Mouse (Mus musculus): Measurements from ENCODE around the gene Msh4. TPM values are rescaled to one million over a fixed set of nuclear protein-coding genes. Genes with fewer than 3 reads are reported as not detected.

Msh4 gene
- polyA plus RNA-seq (2012; ENCODE audit: insufficient read depth, low replicate concordance): not detected in 2 replicates

DNA sequence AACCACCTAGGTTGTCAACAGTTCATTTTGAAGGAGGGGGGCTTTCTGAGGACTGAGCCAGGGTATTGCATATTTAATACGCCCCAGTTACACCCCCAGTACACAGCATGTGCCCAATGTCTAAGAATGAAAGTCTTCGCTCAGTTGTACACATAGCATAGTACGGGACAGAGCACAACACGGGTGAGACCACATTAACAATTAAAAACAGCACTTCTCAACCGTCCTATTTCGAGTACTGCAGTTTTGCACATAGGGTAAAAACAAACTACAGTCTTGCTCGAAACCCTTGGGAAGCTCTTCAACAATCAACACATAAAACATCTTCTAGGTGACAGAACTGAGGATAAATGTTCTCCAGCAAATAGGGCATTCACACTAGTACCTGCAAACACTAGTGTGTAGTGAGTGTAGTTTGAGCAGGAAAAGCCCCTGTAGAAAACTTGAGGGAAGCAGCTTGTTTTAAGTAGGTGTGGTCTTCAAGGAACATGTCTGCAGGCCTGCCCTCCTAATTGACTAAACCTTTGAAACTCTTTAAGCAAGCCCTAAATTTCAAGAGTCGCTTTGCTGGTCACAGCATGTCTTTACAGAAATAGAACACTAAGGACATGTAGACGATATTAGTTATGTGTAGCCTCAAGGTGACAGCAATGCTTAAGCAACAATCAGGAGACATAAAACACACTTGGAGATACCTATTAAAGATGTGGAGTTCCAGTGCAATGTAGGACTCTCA is at the start of gene Msh4:
TSS of gene Msh4 (minus strand) at position 3 of the 736 bp plus-strand sequence.
- Histone ChIP-seq H3K4me1 (peaks cover 57% of the 10 kb centered on the region), H3K9me3 (no peaks in the 10 kb centered on the region), H3K36me3 (replicated peaks; ENCODE audit: low read length) (peaks cover 79% of the 10 kb centered on the region), H3K4me3 (replicated peaks) (no peak within 1 kb of the TSS), H3K27me3 (replicated peaks) (no peaks in the 10 kb centered on the region)
- TF ChIP-seq GATA1 (IDR thresholded peaks at IDR 0.05; ENCODE audit: borderline replicate concordance, low read length): no peak

- no peaks in the 10 kb centered on the region for H3K36me3 ChIP-seq (replicated peaks; ENCODE audit: low read length)
- peaks cover 11% of the 10 kb centered on the region for H3K9me3 ChIP-seq
- TF ChIP-seq FLI1 (IDR thresholded peaks at IDR 0.05; ENCODE audit: low read length) (no peak), GATA1 (IDR thresholded peaks at IDR 0.05; ENCODE audit: borderline replicate concordance, low read length) (no peak)
- peaks cover 11% of the 10 kb centered on the region for H3K4me1 ChIP-seq
- peaks cover 2% of the 10 kb centered on the region for H3K27me3 ChIP-seq (replicated peaks)
- H3K4me3 ChIP-seq (replicated peaks): no peak overlapping the region
These were observed 42.2 kb upstream of the Msh4 start for GRCm38 (mm10) chr3:153948176-153948575.

DNA sequence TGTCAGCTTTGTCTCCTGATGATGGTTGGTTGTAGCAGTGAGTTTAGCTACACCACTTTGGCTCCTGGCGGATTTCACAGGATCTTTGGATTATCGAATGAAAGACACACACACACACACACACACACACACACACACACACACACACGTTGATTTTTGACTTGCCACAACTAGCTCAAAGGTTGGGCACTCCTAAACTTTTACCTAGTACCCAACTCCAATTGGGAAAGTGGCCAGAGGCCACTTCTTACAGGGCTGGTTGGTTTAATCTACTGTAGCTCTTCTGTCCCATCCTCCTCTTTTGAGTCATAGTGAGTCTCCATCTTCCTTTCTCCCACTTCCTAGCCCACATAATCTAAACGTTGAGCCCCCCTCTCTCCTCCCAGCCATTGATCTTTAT is 41.3 kb upstream of the Msh4 start:
- TF ChIP-seq GATA1 (IDR thresholded peaks at IDR 0.05; ENCODE audit: borderline replicate concordance, low read length) (no peak), FLI1 (IDR thresholded peaks at IDR 0.05; ENCODE audit: low read length) (no peak)
- no peak overlapping the region for H3K4me3 ChIP-seq (replicated peaks)
- peaks cover 2% of the 10 kb centered on the region for H3K27me3 ChIP-seq (replicated peaks)

GRCm38 (mm10) chr3:153944335-153944990 is 38.5 kb upstream of the Msh4 start, which contains the start of gene Acadm:
TSS of gene Acadm (minus strand) at chr3:153944632.
- peaks cover 30% of the 10 kb centered on the region for H3K36me3 ChIP-seq (replicated peaks; ENCODE audit: low read length)
- H3K9me3 ChIP-seq: no peaks in the 10 kb centered on the region
- no peaks in the 10 kb centered on the region for H3K27me3 ChIP-seq (replicated peaks)
- TF ChIP-seq GATA1 (IDR thresholded peaks at IDR 0.05; ENCODE audit: borderline replicate concordance, low read length) (no peak), FLI1 (IDR thresholded peaks at IDR 0.05; ENCODE audit: low read length) (no peak)
- peak within 1 kb of the TSS; percentile 96 for H3K4me3 ChIP-seq (replicated peaks)
- H3K4me1 ChIP-seq: peaks cover 36% of the 10 kb centered on the region

More for the DNA sequence above, 41.3 kb upstream of the Msh4 start:
- H3K9me3 ChIP-seq: peaks cover 11% of the 10 kb centered on the region
- peaks cover 4% of the 10 kb centered on the region for H3K36me3 ChIP-seq (replicated peaks; ENCODE audit: low read length)
- H3K4me1 ChIP-seq: peaks cover 20% of the 10 kb centered on the region

DNA sequence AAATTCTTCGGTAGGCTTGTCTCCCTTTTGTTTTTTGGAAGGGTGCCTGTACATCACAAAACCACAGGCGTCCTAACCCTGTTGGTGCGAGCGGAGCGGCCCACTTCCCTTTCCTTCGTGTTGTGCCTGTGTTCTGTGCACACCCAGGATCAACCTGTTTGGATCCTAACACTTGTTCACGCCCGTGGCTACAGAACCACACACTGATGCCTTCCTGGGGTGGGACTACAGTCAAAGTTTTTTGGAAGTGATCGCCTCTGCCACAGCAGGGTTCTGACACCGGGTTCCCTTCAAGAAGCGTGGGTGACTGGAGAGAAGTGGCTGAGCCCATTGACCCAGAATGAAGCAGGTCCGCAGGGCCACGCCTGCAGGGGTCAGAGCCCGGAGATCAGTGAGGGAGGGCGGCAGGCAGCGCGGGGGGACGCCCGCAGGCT is 38.0 kb upstream of the Msh4 start:
- no peaks in the 10 kb centered on the region for H3K9me3 ChIP-seq
- peaks cover 36% of the 10 kb centered on the region for H3K4me1 ChIP-seq
- H3K27me3 ChIP-seq (replicated peaks): no peaks in the 10 kb centered on the region
- peak overlapping the region; percentile 96 for H3K4me3 ChIP-seq (replicated peaks)
- peaks cover 35% of the 10 kb centered on the region for H3K36me3 ChIP-seq (replicated peaks; ENCODE audit: low read length)
- TF ChIP-seq FLI1 (IDR thresholded peaks at IDR 0.05; ENCODE audit: low read length): no peak
- no peak for TF ChIP-seq GATA1 (IDR thresholded peaks at IDR 0.05; ENCODE audit: borderline replicate concordance, low read length)

DNA sequence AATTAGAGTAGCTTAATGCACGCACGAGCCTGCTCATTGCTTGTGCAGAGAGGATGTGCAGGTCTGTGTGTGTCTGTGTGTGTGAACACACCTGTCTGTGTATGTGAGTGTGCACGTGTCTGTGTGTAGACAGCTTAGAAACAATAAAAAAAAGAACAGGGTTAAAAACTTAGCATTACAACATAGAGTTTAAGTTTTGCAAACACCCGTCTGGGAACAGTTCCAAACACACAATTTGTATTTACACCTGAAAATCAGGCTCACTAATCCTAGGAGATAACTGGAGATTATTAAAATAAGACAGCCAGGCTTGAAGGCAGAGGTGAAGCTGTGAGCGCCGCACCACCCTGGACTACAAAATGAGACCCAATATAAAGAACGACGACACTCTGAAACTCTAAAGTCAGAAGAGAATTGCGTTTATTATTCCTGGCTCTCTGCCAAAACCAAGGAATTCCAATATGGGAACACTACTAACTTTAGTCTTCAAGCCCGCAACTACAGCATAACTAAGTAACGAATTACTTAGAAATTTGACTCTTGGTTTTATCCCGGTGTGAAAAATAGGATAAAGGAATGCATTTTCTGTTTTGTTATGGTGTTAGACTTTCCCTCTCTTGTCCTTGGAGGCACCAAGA is 37.2 kb upstream of the Msh4 start:
- TF ChIP-seq GATA1 (IDR thresholded peaks at IDR 0.05; ENCODE audit: borderline replicate concordance, low read length) (no peak), FLI1 (IDR thresholded peaks at IDR 0.05; ENCODE audit: low read length) (no peak)
- Histone ChIP-seq H3K4me3 (replicated peaks) (peak overlapping the region; percentile 96), H3K36me3 (replicated peaks; ENCODE audit: low read length) (peaks cover 43% of the 10 kb centered on the region), H3K9me3 (no peaks in the 10 kb centered on the region), H3K4me1 (peaks cover 36% of the 10 kb centered on the region), H3K27me3 (replicated peaks) (no peaks in the 10 kb centered on the region)

GRCm38 (mm10) chr3:153941613-153942012 is 35.7 kb upstream of the Msh4 start:
- Histone ChIP-seq H3K36me3 (replicated peaks; ENCODE audit: low read length) (peaks cover 58% of the 10 kb centered on the region), H3K4me3 (replicated peaks) (no peak overlapping the region), H3K27me3 (replicated peaks) (no peaks in the 10 kb centered on the region), H3K9me3 (no peaks in the 10 kb centered on the region), H3K4me1 (peaks cover 50% of the 10 kb centered on the region)
- no peak for TF ChIP-seq FLI1 (IDR thresholded peaks at IDR 0.05; ENCODE audit: low read length)

- Histone ChIP-seq H3K27me3 (replicated peaks) (no peaks in the 10 kb centered on the region), H3K9me3 (no peaks in the 10 kb centered on the region), H3K4me1 (peaks cover 58% of the 10 kb centered on the region), H3K4me3 (replicated peaks) (no peak overlapping the region), H3K36me3 (replicated peaks; ENCODE audit: low read length) (peaks cover 69% of the 10 kb centered on the region)
- TF ChIP-seq FLI1 (IDR thresholded peaks at IDR 0.05; ENCODE audit: low read length) (no peak), GATA1 (IDR thresholded peaks at IDR 0.05; ENCODE audit: borderline replicate concordance, low read length) (no peak)
These were observed 34.5 kb upstream of the Msh4 start for GRCm38 (mm10) chr3:153940486-153940885.

DNA sequence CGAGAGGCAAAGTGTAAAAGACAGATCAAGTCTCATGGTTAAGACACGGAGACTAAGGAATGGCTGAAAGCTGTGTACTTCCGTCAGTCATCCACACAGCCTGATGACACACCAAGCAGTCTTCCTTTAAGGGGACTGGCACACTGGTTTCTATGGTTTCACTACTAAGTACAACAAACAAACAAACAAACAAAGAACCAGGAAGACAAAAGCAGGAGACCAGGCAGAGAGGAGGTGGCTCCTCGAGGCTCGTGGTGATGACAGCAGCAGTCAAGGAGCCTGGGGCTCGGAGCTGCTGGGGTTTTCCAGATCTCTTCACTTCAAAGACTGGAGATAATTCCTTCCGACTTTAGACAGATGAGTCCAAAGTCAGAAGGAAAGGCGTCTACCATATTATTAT is 34.1 kb upstream of the Msh4 start:
- H3K36me3 ChIP-seq (replicated peaks; ENCODE audit: low read length): peaks cover 74% of the 10 kb centered on the region
- peaks cover 57% of the 10 kb centered on the region for H3K4me1 ChIP-seq
- TF ChIP-seq GATA1 (IDR thresholded peaks at IDR 0.05; ENCODE audit: borderline replicate concordance, low read length): no peak
- TF ChIP-seq FLI1 (IDR thresholded peaks at IDR 0.05; ENCODE audit: low read length): no peak
- H3K9me3 ChIP-seq: no peaks in the 10 kb centered on the region
- H3K4me3 ChIP-seq (replicated peaks): no peak overlapping the region
- H3K27me3 ChIP-seq (replicated peaks): no peaks in the 10 kb centered on the region
